Mouse (Mus musculus) E14TG2a.4 (cell line): ENCODE measurements around the gene Rpl11.

Experiments used
- CTCF ChIP-seq: conservative IDR thresholded peaks from 2 replicates; pipeline ENCODE4 v1.5.1; 2014; ENCODE audit warnings: low read length
- NANOG ChIP-seq: IDR thresholded peaks from 2 replicates; pipeline ENCODE4 v1.6.1; 2014; ENCODE audit warnings: borderline replicate concordance, low read length, mixed read lengths

GRCm38 (mm10) chr4:136020743-136021548, 32.3 kb downstream of the Rpl11 start:
- no peak for TF ChIP-seq CTCF
- no peak for TF ChIP-seq NANOG
